Mouse (Mus musculus): ENCODE data around the gene Ing1.

Ing1 gene

GRCm38 (mm10) chr8:11585513-11586373 lies 30.4 kb downstream of the Ing1 start:
- peak; percentile 39 for DNase-seq (ENCODE audit: extremely low spot score, low spot score)

- no peak for DNase-seq (ENCODE audit: extremely low spot score, low spot score)
Measured at GRCm38 (mm10) chr8:11586374-11586745, 31.0 kb downstream of the Ing1 start.

- DNase-seq (ENCODE audit: extremely low spot score, low spot score): no peak
Measured at GRCm38 (mm10) chr8:11591837-11592236, 36.5 kb downstream of the Ing1 start.

DNA sequence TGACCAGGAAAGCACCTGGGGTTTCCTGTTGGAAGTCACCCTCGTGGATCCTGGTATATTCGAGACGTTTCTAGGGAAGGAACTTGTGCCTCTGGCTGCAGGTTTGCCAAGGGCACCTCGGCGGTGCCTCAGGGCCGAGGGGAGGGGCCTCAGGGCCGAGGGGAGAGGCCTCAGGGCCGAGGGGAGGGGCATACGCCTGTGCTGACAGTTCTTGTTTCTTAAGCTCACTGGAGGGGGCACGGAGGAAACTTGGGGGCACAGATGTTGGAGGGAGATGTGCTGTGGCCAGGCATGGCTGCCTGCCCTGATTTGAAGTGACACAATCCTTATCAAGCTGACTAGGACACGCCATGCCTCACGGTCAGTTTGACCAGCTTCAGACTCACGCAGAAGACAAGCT lies 36.9 kb downstream of the Ing1 start:
- no peak for DNase-seq (ENCODE audit: extremely low spot score, low spot score)

DNA sequence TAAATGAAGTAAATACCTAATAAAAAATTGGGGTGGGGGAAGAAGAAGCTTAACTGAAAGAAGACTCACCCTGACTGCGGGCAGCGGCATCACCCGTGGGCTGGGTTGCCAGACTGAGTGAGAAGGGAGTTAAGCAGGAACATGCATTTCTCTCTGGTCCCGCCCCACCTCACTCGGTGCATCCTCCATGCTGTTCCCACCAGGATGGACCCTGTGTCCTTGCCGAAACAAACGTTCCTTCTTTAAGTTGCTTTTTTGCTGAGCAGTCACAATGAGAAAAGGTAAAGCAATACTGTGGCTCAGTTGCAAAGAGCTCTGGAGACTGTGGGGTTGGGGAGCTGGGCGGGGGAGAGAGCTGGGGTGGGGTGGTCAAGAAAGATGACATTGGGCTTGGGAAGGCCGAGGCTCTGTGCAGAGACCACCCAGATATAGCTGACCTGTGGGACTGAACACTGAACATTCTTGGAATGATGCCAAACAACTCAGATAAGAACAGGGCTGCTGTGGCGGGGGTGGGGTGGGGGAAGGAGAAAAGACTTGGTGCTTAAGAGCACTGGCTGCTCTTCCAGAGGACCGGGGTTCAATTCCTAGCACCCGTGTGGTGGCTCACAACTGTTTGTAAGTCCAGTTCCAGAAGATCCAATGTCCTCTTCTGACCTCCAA lies 38.0 kb downstream of the Ing1 start:
- no peak for DNase-seq (ENCODE audit: extremely low spot score, low spot score)

GRCm38 (mm10) chr8:11600301-11600951 lies 45.1 kb downstream of the Ing1 start:
- no peak for DNase-seq (ENCODE audit: extremely low spot score, low spot score)

DNA sequence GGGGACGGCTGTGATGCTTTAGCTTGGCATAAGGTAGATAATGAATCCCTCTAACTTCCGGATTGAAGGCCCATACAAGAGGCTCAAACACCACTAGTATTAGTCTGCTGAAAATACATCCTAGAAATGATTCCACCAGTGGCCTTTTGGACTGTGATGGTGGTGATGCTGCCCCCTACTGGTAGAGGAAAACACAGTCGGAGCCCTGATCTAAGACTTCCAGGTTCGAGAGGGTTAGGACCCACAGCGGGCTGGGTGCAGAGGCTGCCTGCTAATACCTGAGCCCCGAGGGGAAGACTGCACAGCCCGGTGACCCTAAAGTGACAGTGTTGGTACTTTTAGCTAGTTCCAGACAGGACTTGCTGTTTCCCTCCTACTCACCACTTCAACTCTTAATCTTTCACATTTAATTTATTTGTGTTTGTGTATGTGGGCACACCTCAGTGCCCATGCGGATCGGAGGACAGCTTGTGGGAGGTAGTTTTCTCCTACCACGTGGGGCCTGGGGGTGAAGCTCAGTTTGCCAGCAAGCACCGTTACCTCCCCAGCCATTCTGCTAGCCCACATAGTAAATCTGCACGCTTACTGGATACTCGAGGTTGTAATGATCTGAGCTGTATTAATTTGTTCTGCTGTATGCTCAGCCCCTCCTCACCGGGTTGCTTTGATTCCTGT lies 46.8 kb downstream of the Ing1 start:
- peak; percentile 72 for DNase-seq (ENCODE audit: extremely low spot score, low spot score)

GRCm38 (mm10) chr8:11608848-11609247 lies 53.5 kb downstream of the Ing1 start:
- DNase-seq (ENCODE audit: extremely low spot score, low spot score): no peak
